Mouse (Mus musculus): Measurements from ENCODE around the gene Cntn2.
"Not testable (repeated sequence)": the region's sequence is repeated elsewhere in the genome, so short reads cannot be mapped to it uniquely, and the experiment has no call there.

Cntn2 gene

GRCm38 (mm10) chr1:132509771-132510170 lies 33.3 kb downstream of the Cntn2 start:
- peak; percentile 39 for DNase-seq

- DNase-seq: no peak
Observed at GRCm38 (mm10) chr1:132506656-132507055, 36.4 kb downstream of the Cntn2 start.

- DNase-seq: no peak
Observed at GRCm38 (mm10) chr1:132506058-132506457, 37.0 kb downstream of the Cntn2 start, which contains the start of gene Tmem81. Gene Tmem81 (plus strand): TSS chr1:132506230.

GRCm38 (mm10) chr1:132505155-132505554 lies 37.9 kb downstream of the Cntn2 start:
- DNase-seq: no peak

- DNase-seq: no peak
Observed at GRCm38 (mm10) chr1:132500535-132500934, 42.5 kb downstream of the Cntn2 start.

GRCm38 (mm10) chr1:132483759-132484158 lies 59.3 kb downstream of the Cntn2 start:
- DNase-seq: no peak

GRCm38 (mm10) chr1:132483234-132483633 lies 59.8 kb downstream of the Cntn2 start:
- DNase-seq: no peak

- DNase-seq: no peak
Observed at GRCm38 (mm10) chr1:132481619-132482018, 61.4 kb downstream of the Cntn2 start.

- DNase-seq: no peak
Observed at GRCm38 (mm10) chr1:132479438-132479837, 63.6 kb downstream of the Cntn2 start.

GRCm38 (mm10) chr1:132476928-132477691 lies 65.9 kb downstream of the Cntn2 start, which contains the start of gene Rbbp5:
Gene Rbbp5 (plus strand): TSS chr1:132477365.
- peak; percentile 90 for DNase-seq

- DNase-seq: no peak
Observed at GRCm38 (mm10) chr1:132476575-132476927, 66.5 kb downstream of the Cntn2 start.

GRCm38 (mm10) chr1:132474496-132474895 lies 68.6 kb downstream of the Cntn2 start:
- DNase-seq: no peak

- DNase-seq: no peak
Observed at GRCm38 (mm10) chr1:132472537-132472936, 70.5 kb downstream of the Cntn2 start.

- DNase-seq: no peak
Observed at GRCm38 (mm10) chr1:132471499-132471898, 71.6 kb downstream of the Cntn2 start.

- no peak for DNase-seq
Observed at GRCm38 (mm10) chr1:132471032-132471431, 72.0 kb downstream of the Cntn2 start.

GRCm38 (mm10) chr1:132470031-132470430 lies 73.0 kb downstream of the Cntn2 start:
- not testable (repeated sequence) for DNase-seq

- DNase-seq: no peak
Observed at GRCm38 (mm10) chr1:132469519-132469918, 73.5 kb downstream of the Cntn2 start.

GRCm38 (mm10) chr1:132468926-132469325 lies 74.1 kb downstream of the Cntn2 start:
- DNase-seq: no peak

GRCm38 (mm10) chr1:132464651-132465050 lies 78.4 kb downstream of the Cntn2 start:
- DNase-seq: no peak
